Mouse (Mus musculus): ENCODE results near the gene Dzip3.

DNA sequence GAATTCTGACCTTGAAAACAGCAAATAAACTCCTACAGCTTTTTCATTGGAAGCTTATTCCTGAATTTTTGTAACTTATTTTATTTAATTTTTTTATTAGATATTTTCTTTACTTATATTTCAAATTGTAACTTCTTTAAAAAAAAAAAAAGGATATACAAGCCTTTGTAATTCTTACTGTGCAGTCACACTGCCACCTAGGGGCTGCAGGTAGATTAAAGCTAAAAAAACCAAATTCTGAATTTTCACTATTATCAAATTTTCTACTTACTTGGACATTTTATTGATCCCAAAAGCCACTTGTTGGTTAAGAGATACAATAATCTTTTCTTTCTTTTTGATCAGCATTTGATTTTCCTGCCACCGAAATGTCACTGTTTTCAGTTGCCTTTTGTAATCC is 52.2 kb downstream of the Dzip3 start:
- TF ChIP-seq POLR2A (IDR thresholded peaks at IDR 0.05; ENCODE audit: insufficient read depth, low read depth, low read length) (no peak), CTCF (IDR thresholded peaks at IDR 0.05) (peak; percentile 74), EP300 (IDR thresholded peaks at IDR 0.05; ENCODE audit: insufficient read depth, low read depth, low read length) (no peak)

Data from heart, adult 2 months (tissue).